Mouse (Mus musculus): ENCODE results near the gene Olfr485. TPM values are rescaled to one million over a fixed set of nuclear protein-coding genes. Genes with fewer than 3 reads are reported as not detected.
"Not testable (repeated sequence)": the region's sequence is repeated elsewhere in the genome, so short reads cannot be mapped to it uniquely, and the experiment has no call there.

The Olfr485 gene
- total RNA-seq (2012; rRNA removed), result not detected in 2 replicates

GRCm38 (mm10) chr7:108159771-108160170 lies at the start of gene Olfr485:
TSS of gene Olfr485 (minus strand) at chr7:108159871.
- no peak for DNase-seq (ENCODE audit: low read depth, low spot score)
- TF ChIP-seq CHD2 (IDR thresholded peaks at IDR 0.05; ENCODE audit: low read depth, low read length), result no peak
- no peak for TF ChIP-seq ZC3H11A (IDR thresholded peaks at IDR 0.05; ENCODE audit: borderline replicate concordance, low read depth, low read length)
- TF ChIP-seq HCFC1 (IDR thresholded peaks at IDR 0.05; ENCODE audit: borderline replicate concordance, insufficient read depth, low read length), result no peak
- no peak for TF ChIP-seq ZNF384 (IDR thresholded peaks at IDR 0.05; ENCODE audit: low read depth, low read length)
- TF ChIP-seq MAFK (IDR thresholded peaks at IDR 0.05; ENCODE audit: insufficient read depth, low read depth, low read length), result no peak
- Histone ChIP-seq H3K4me1 (ENCODE audit: control insufficient read depth in 2 of 2, insufficient read depth in 2 of 2, low read length in 2 of 2, poor library complexity in 1 of 2) (no peaks in the 10 kb centered on the region), H3K9ac (ENCODE audit: insufficient read depth, low read depth, low read length, poor library complexity, severe bottlenecking) (no peak within 1 kb of the TSS), H3K4me3 (ENCODE audit: insufficient read depth in 1 of 2, low read depth in 1 of 2, low read length in 2 of 2, poor library complexity in 1 of 2, severe bottlenecking in 1 of 2) (no peak within 1 kb of the TSS), H3K36me3 (ENCODE audit: control insufficient read depth, insufficient read depth, low read length, poor library complexity, severe bottlenecking) (no peaks in the 10 kb centered on the region), H3K27ac (ENCODE audit: insufficient read depth, low read depth, low read length, poor library complexity, severe bottlenecking) (no peak within 1 kb of the TSS), H3K9me3 (ENCODE audit: control insufficient read depth, insufficient read depth, low read depth, low read length) (no peaks in the 10 kb centered on the region)
- in situ Hi-C loops (cut with MboI; ENCODE audit: low sequenced_read_pairs in 2 of 2, unreplicated experiment in 2 of 2), result no loop called here

- H3K9ac ChIP-seq (ENCODE audit: insufficient read depth, low read depth, low read length, poor library complexity, severe bottlenecking), result no peak overlapping the region
- peak overlapping the region; percentile 72 for H3K27ac ChIP-seq (ENCODE audit: insufficient read depth, low read depth, low read length, poor library complexity, severe bottlenecking)
- peaks cover 0 to 4% of the 10 kb centered on the region in 2 experiments; a peak in 1 of 4 replicates for H3K4me1 ChIP-seq (ENCODE audit: control insufficient read depth in 2 of 2, insufficient read depth in 2 of 2, low read length in 2 of 2, poor library complexity in 1 of 2)
- no peak for TF ChIP-seq ZNF384 (IDR thresholded peaks at IDR 0.05; ENCODE audit: low read depth, low read length)
- TF ChIP-seq HCFC1 (IDR thresholded peaks at IDR 0.05; ENCODE audit: borderline replicate concordance, insufficient read depth, low read length), result no peak
- TF ChIP-seq CHD2 (IDR thresholded peaks at IDR 0.05; ENCODE audit: low read depth, low read length), result no peak
- no peak for TF ChIP-seq ZC3H11A (IDR thresholded peaks at IDR 0.05; ENCODE audit: borderline replicate concordance, low read depth, low read length)
- no peak for TF ChIP-seq MAFK (IDR thresholded peaks at IDR 0.05; ENCODE audit: insufficient read depth, low read depth, low read length)
- in situ Hi-C loops (cut with MboI; ENCODE audit: low sequenced_read_pairs in 2 of 2, unreplicated experiment in 2 of 2), result no loop called here
- no peak overlapping the region for H3K4me3 ChIP-seq (ENCODE audit: insufficient read depth in 1 of 2, low read depth in 1 of 2, low read length in 2 of 2, poor library complexity in 1 of 2, severe bottlenecking in 1 of 2)
- no peaks in the 10 kb centered on the region for H3K36me3 ChIP-seq (ENCODE audit: control insufficient read depth, insufficient read depth, low read length, poor library complexity, severe bottlenecking)
- H3K9me3 ChIP-seq (ENCODE audit: control insufficient read depth, insufficient read depth, low read depth, low read length), result no peaks in the 10 kb centered on the region; the same call in 1 of the 2 replicates
- peak; percentile 69 for DNase-seq (ENCODE audit: low read depth, low spot score)
Observed at GRCm38 (mm10) chr7:108196938-108197337, 37.3 kb upstream of the Olfr485 start.

- in situ Hi-C loops (cut with MboI; ENCODE audit: low sequenced_read_pairs in 2 of 2, unreplicated experiment in 2 of 2), result not testable (repeated sequence)
- 0 out of 2 replicates have a peak, but pooled peaks have one; percentile 26 for TF ChIP-seq CHD2 (IDR thresholded peaks at IDR 0.05; ENCODE audit: low read depth, low read length)
Observed at GRCm38 (mm10) chr7:108196337-108196736, 36.7 kb upstream of the Olfr485 start.

DNA sequence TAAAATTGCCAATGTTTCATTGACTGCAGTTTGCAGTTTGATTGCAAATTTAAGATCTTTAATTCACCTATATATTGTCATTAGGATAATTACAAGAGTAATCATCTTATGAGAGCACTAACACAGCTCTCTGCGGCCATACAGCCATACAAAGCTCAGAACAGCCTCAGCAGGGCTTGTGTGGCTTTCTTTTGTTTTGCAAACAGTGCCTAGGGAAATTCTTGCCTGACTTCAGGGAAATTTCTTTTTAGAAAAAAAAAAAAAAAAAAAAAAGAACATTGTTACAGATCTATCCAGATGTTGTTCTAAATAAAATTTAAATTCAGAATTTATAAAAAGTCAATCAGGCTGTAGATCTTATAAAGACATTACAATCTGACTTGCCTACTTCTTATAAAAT lies 33.0 kb upstream of the Olfr485 start:
- H3K9ac ChIP-seq (ENCODE audit: insufficient read depth, low read depth, low read length, poor library complexity, severe bottlenecking); DNase-seq (ENCODE audit: low read depth, low spot score); H3K4me3 ChIP-seq (ENCODE audit: insufficient read depth in 1 of 2, low read depth in 1 of 2, low read length in 2 of 2, poor library complexity in 1 of 2, severe bottlenecking in 1 of 2); H3K4me1 ChIP-seq (ENCODE audit: control insufficient read depth in 2 of 2, insufficient read depth in 2 of 2, low read length in 2 of 2, poor library complexity in 1 of 2); H3K27ac ChIP-seq (ENCODE audit: insufficient read depth, low read depth, low read length, poor library complexity, severe bottlenecking); H3K36me3 ChIP-seq (ENCODE audit: control insufficient read depth, insufficient read depth, low read length, poor library complexity, severe bottlenecking); in situ Hi-C loops (cut with MboI; ENCODE audit: low sequenced_read_pairs in 2 of 2, unreplicated experiment in 2 of 2); H3K9me3 ChIP-seq (ENCODE audit: control insufficient read depth, insufficient read depth, low read depth, low read length): not testable (repeated sequence)
- peak; percentile 69; the same call in 1 of the 2 replicates for TF ChIP-seq ZNF384 (IDR thresholded peaks at IDR 0.05; ENCODE audit: low read depth, low read length)

More at GRCm38 (mm10) chr7:108196337-108196736, 36.7 kb upstream of the Olfr485 start:
- H3K9me3 ChIP-seq (ENCODE audit: control insufficient read depth, insufficient read depth, low read depth, low read length); H3K36me3 ChIP-seq (ENCODE audit: control insufficient read depth, insufficient read depth, low read length, poor library complexity, severe bottlenecking); H3K9ac ChIP-seq (ENCODE audit: insufficient read depth, low read depth, low read length, poor library complexity, severe bottlenecking); H3K4me3 ChIP-seq (ENCODE audit: insufficient read depth in 1 of 2, low read depth in 1 of 2, low read length in 2 of 2, poor library complexity in 1 of 2, severe bottlenecking in 1 of 2); H3K4me1 ChIP-seq (ENCODE audit: control insufficient read depth in 2 of 2, insufficient read depth in 2 of 2, low read length in 2 of 2, poor library complexity in 1 of 2): not testable (repeated sequence)
- peak overlapping the region; percentile 78; the same call in 1 of the 2 replicates for H3K27ac ChIP-seq (ENCODE audit: insufficient read depth, low read depth, low read length, poor library complexity, severe bottlenecking)
- DNase-seq (ENCODE audit: low read depth, low spot score), result peak; percentile 54

DNA sequence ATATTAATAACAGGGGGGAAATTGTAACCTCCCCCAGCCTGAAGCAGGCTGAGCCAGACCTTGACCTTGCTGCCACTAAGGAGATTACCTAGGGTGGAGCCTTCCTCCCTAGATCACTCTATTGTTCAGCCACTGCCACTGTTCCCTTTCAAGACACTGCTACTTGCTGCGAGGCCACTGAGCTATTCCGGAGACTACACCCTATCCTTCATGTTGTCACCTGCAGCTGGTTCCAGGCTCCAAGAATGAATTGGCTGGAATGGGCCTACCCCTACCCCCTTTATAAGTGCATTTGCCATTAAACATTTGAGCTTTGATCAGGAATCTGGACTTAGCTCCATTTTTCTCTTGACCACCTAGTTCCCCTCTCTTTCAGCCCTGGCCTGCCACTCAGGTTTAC lies 31.5 kb upstream of the Olfr485 start:
- in situ Hi-C loops (cut with MboI; ENCODE audit: low sequenced_read_pairs in 2 of 2, unreplicated experiment in 2 of 2); H3K27ac ChIP-seq (ENCODE audit: insufficient read depth, low read depth, low read length, poor library complexity, severe bottlenecking); H3K36me3 ChIP-seq (ENCODE audit: control insufficient read depth, insufficient read depth, low read length, poor library complexity, severe bottlenecking); H3K4me3 ChIP-seq (ENCODE audit: insufficient read depth in 1 of 2, low read depth in 1 of 2, low read length in 2 of 2, poor library complexity in 1 of 2, severe bottlenecking in 1 of 2); H3K9me3 ChIP-seq (ENCODE audit: control insufficient read depth, insufficient read depth, low read depth, low read length); H3K9ac ChIP-seq (ENCODE audit: insufficient read depth, low read depth, low read length, poor library complexity, severe bottlenecking); H3K4me1 ChIP-seq (ENCODE audit: control insufficient read depth in 2 of 2, insufficient read depth in 2 of 2, low read length in 2 of 2, poor library complexity in 1 of 2); DNase-seq (ENCODE audit: low read depth, low spot score): not testable (repeated sequence)

GRCm38 (mm10) chr7:108185237-108185636 lies 25.6 kb upstream of the Olfr485 start:
- in situ Hi-C loops (cut with MboI; ENCODE audit: low sequenced_read_pairs in 2 of 2, unreplicated experiment in 2 of 2); H3K36me3 ChIP-seq (ENCODE audit: control insufficient read depth, insufficient read depth, low read length, poor library complexity, severe bottlenecking); H3K4me1 ChIP-seq (ENCODE audit: control insufficient read depth in 2 of 2, insufficient read depth in 2 of 2, low read length in 2 of 2, poor library complexity in 1 of 2); H3K9ac ChIP-seq (ENCODE audit: insufficient read depth, low read depth, low read length, poor library complexity, severe bottlenecking); DNase-seq (ENCODE audit: low read depth, low spot score); H3K9me3 ChIP-seq (ENCODE audit: control insufficient read depth, insufficient read depth, low read depth, low read length); H3K4me3 ChIP-seq (ENCODE audit: insufficient read depth in 1 of 2, low read depth in 1 of 2, low read length in 2 of 2, poor library complexity in 1 of 2, severe bottlenecking in 1 of 2): not testable (repeated sequence)
- H3K27ac ChIP-seq (ENCODE audit: insufficient read depth, low read depth, low read length, poor library complexity, severe bottlenecking), result peak overlapping the region; percentile 81; the same call in 1 of the 2 replicates

DNA sequence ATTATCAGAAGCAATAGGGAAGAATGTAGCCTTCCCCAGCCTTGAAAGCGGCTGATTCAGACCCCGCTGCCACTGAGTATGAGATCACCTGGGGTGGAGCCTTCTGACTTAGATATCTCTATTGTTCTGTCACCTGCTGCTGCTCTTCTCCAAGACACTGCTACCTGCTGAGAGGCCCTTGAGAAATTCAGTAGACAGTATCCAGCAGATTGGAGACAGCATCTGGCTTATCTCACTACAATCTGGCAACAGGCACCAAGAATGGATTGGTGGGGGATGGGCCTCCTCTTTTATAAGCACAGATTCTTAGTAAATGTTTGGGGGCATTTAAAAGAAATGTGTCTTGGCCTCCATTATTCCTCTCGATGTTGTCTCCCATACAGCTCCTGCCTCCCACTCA lies 24.7 kb upstream of the Olfr485 start:
- peak overlapping the region; percentile 81; the same call in 1 of the 2 replicates for H3K27ac ChIP-seq (ENCODE audit: insufficient read depth, low read depth, low read length, poor library complexity, severe bottlenecking)
- H3K4me1 ChIP-seq (ENCODE audit: control insufficient read depth in 2 of 2, insufficient read depth in 2 of 2, low read length in 2 of 2, poor library complexity in 1 of 2); H3K36me3 ChIP-seq (ENCODE audit: control insufficient read depth, insufficient read depth, low read length, poor library complexity, severe bottlenecking); H3K9me3 ChIP-seq (ENCODE audit: control insufficient read depth, insufficient read depth, low read depth, low read length); H3K4me3 ChIP-seq (ENCODE audit: insufficient read depth in 1 of 2, low read depth in 1 of 2, low read length in 2 of 2, poor library complexity in 1 of 2, severe bottlenecking in 1 of 2); DNase-seq (ENCODE audit: low read depth, low spot score); in situ Hi-C loops (cut with MboI; ENCODE audit: low sequenced_read_pairs in 2 of 2, unreplicated experiment in 2 of 2); H3K9ac ChIP-seq (ENCODE audit: insufficient read depth, low read depth, low read length, poor library complexity, severe bottlenecking): not testable (repeated sequence)
